Mouse (Mus musculus) monocyte, adult 5-6 weeks (primary cell): ENCODE results near the gene Gm7075. TPM values are rescaled to one million over a fixed set of nuclear protein-coding genes. Genes with fewer than 3 reads are reported as not detected.
A peak's percentile ranks its signal among the peaks of the same experiment; 100 is the strongest.
"Not testable (repeated sequence)": the region's sequence is repeated elsewhere in the genome, so short reads cannot be mapped to it uniquely, and the experiment has no call there.

ENCODE experiments used
- ATAC-seq: fragments of 153-309, 156-312 bp; replicated peaks from 2 replicates; pipeline ENCODE4 v1.8.0; 2017; ENCODE audit warnings: mild to moderate bottlenecking; ENCODE audit not compliant: low TSS enrichment, insufficient number of reproducible peaks, severe bottlenecking, poor library complexity, low FRiP score
- total RNA-seq: library from RNA; stranded (forward); fragments of 200-1000, 200-491, 200-594 nt; gene quantifications from 3 replicates; pipeline ENCODE4 v1.2.3, GENCODE M21; 2017

Gene Gm7075
- total RNA-seq, 1 experiment from 2014 or later: not detected

- no peak for ATAC-seq
Measured at GRCm38 (mm10) chr10:63423591-63424474, 2.2 kb upstream of the Gm7075 start.

DNA sequence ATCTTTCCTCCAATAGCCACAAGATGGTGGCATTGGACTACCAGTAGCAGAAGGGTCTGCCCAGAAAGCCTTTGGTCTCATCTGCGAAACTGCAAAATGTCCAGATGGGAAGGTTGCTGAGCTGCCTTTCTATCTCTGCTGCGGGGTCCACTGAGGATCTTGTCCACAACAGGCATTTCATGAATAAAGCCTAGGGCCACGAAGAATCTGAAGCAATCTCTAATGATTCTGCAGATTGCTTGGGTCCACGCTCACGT lies 1.1 kb upstream of the Gm7075 start:
- ATAC-seq: no peak

- ATAC-seq: no peak
Measured at GRCm38 (mm10) chr10:63417061-63417460, 4.5 kb downstream of the Gm7075 start.

GRCm38 (mm10) chr10:63415850-63416249 lies 5.7 kb downstream of the Gm7075 start:
- ATAC-seq: no peak

- ATAC-seq: no peak
Measured at GRCm38 (mm10) chr10:63415287-63415686, 6.3 kb downstream of the Gm7075 start.

- no peak for ATAC-seq
Measured at GRCm38 (mm10) chr10:63412756-63413155, 8.8 kb downstream of the Gm7075 start.

- not testable (repeated sequence) for ATAC-seq
Measured at GRCm38 (mm10) chr10:63411674-63412073, 9.9 kb downstream of the Gm7075 start.

GRCm38 (mm10) chr10:63410162-63410956 lies 11.2 kb downstream of the Gm7075 start:
- no peak for ATAC-seq

DNA sequence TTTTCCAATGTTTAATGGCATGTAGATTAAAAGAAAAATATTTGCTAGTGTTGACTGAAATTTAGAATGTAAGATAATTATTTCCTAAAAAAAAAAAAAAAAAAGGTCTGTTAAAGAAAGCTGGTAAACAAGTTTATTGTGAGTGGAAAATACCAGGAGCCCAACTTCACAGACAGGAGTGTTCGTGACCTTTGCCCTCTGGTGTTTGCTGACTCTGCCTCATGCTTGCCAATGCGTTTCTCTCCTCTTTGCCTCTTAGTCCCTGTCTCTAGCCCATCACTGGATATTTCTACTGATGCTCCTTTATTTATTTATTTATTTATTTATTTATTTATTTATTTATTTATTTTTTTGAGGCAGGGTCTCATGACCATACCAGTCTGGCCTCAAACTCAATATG lies 18.0 kb downstream of the Gm7075 start:
- ATAC-seq: no peak

DNA sequence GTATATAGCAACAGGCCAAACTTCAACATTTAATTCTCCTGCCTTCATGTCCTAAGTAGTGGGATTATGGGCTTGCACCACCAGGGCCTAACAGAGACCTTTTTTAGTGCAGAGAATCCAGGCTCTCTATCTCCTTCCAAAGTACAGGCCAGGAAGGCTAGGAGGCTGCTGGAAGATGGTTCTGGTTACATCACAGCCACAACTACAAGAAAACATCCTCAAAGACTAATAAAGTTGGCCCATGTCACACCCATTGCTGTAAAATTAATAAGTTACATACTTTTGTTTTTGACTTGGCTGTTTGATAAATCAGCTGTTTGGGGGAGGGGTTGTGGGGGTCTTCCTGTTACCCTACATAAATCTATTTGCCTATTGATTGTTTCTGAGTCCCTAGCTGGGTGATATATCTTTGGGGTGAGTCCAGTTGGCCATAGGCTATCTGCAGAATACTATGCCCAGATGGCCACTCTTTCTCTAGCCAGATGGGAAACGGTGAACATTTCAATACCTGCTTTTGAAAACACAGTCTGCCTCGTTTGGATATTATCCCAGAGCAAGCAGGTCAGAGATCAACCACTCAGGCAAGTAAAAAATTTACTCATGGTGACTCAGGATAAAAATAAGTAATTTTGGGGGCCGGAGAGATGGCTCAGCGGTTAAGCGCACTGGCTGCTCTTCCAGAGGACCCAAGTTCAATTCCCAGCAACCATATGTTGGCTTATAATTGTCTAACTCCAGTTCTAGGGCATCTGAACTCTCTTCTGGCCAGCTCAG lies 18.7 kb downstream of the Gm7075 start:
- no peak for ATAC-seq

DNA sequence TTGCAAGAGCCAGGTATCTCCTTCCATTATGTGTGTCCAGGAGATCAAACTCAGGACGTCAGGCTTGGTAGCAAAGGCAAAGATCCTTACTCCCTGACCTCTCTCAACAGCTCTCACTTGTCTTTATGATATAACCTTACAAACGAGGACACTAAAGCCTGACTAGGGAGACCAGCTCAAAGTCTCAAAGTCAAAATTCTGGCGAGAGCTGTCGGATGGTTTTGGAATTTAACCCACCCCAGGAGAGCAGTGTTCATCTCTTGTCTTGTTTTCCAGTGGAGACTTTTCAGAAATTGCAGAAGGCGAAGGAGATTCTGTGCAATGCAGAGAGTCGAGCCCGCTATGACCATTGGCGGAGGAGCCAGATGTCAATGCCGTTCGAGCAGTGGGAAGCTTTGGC lies 24.6 kb downstream of the Gm7075 start:
- ATAC-seq: no peak

DNA sequence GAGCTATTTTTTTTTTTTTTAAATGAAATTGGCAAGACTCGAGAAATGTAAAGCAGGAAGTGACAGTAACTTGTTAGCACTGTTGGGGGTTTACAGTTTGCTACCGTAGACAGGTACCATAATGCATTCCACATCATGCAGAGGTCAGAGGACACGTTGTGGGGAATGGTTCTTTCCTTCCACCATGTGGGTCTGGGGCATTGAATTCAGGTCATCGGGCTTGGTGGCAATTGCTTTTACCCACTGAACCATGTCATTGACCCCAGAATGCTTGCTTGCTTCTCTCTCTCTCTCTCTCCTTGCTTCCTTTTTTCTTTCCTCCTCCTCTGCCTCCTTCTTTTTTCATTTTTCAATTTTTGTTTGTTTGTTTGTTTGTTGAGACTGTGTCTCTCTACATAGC lies 32.6 kb downstream of the Gm7075 start:
- no peak for ATAC-seq

DNA sequence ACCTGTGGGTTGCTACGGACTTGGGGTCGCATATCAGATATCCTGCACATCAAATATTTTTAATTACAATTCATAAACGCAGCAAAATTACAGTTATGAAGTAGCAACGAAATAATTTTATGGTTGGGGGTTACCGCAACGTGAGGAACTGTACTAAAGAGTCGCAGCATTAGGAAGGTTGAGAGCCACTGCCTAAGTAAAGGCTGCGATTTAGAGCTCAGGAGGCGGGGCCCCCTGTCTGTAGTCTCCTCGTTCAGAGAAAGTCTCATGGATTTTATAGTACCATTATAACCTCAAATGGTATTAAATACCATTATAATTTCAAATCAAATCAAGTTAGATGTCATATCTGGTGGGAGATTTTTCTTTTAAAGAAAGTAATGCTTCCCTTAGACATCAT lies 34.6 kb downstream of the Gm7075 start:
- ATAC-seq: no peak

- ATAC-seq: peak; percentile 78
Measured at GRCm38 (mm10) chr10:63386444-63386843, 35.1 kb downstream of the Gm7075 start.

GRCm38 (mm10) chr10:63385897-63386296 lies 35.7 kb downstream of the Gm7075 start:
- ATAC-seq: not testable (repeated sequence)

DNA sequence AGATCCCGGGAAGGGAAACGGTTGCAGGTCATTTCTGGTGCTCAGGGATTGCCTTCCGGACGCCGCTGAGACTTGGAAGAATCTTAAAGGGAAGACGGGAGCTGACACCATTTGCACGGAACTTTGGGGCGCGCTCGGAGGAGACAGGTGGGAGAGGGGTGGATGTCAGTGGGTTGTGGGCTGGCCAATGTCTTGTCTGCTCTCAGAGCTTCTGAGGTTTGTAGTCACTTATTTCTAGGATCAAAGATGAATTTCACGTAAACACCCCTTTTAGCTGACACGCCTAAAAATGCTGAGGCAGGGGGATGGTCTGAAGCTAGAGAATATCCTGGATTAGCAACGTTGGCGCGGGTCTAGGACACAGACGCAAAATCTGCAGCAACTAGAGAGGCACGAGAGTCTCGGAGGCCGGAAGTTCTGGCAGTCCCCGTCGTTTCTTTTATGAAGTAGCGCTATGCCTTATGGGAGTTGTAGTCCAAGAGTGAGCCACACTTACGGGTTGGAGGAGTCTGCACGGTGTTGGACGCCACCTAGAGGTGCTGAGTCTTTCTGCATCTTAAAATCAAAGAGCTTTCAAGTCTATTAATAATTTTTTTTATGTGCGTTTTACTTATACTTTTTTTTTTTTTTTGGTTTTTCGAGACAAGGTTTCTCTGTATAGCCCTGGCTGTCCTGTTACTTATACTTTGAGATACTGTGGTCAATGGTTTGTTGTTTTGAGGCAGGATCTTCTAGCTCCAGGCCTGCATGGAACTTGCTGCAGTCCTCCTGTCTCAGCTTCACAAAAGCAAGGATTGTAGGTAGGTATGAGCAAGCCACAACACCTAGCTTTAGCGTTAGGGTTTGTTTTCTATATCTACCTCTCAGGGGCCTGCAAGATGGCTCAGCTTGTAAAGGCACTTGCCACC lies 39.0 kb downstream of the Gm7075 start, which contains the start of gene Dnajc12:
Gene Dnajc12 (plus strand): TSS at position 72 of the 908 bp plus-strand sequence.
- ATAC-seq: peak; percentile 95

DNA sequence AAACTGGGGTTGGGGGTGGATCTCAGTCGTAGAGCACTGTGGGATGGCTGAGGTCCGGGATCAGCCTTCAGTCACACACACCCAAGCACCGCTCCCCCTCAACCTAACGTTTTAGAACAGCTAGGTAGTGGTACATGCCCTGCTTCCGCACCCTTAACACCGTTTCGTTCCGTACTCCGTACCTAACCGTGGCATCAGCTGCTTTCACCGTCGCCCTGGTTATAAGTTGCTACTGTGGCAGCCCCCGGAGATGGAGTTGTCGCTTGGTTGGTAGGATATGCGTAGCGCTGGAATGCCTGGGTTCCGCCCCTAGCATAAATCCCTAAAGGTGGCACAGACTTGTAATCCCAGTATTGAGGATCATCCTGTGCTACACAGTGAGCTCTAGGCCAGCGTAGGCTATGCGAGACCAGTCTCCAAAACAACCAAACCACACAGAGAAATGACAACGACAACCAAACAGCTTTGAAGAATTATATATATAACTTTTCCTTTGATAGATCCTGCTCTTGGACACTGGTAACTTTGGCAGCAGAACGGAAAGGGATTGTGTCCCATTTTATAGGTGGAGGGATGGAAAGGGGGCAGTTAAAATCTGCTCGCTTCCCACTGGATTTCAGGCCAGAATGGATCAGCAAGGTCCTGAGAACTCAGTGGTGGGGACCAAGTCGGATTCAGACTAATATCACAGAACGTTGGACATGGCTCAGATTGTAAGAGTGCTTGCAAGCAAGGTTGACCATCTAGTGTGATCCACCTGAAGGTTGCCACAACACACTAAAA lies 39.9 kb downstream of the Gm7075 start, which contains the start of gene Sirt1:
Gene Sirt1 (minus strand): TSS at position 207 of the 783 bp plus-strand sequence.
- no peak for ATAC-seq
